Mouse (Mus musculus) layer of hippocampus, adult 9-11 months (tissue): ENCODE results near the gene Dynlt1c.
A peak's percentile ranks its signal among the peaks of the same experiment; 100 is the strongest.
"Not testable (repeated sequence)": the region's sequence is repeated elsewhere in the genome, so short reads cannot be mapped to it uniquely, and the experiment has no call there.

Experiments
- DNase-seq: peaks from one replicate; pipeline ENCODE4 v3.0.0; 2022

The Dynlt1c gene

DNA sequence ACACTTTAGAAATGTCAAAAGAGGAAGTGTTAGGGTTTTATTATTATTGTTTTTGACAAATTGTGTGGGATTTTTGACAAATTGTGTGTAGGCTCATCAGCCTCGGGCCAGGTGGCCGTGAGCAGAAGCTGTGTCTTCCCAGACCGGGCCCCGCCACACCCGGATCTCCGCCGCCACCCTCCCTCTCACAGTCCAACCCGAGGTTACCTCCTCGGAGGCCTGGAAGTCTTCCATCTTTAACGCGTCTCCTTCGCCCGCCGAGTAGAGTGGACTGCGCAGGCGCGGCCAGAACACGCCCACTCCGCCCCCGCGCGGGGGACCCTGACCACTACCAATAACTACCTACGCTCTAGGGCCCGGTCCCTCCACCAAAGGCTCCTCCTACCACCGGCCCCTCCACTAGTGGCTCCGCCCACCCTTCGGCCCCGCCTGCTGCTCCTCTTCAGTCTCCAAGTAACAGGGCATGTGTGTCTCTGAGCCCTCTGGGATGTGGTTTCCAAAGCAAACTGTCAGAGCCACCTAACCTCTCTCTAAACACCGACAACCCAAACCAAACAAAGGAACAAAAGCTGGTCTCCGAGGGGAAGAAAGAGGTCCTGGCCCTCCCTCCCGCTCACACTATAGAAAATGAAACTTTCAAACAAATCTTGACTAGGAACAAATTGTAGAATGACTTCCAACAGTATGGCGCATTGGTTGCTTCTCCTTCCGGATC, 54.3 kb downstream of the Dynlt1c start, which contains the start of gene Dynlt1f:
Gene Dynlt1f (minus strand): TSS at position 334 of the 715 bp plus-strand sequence.
- DNase-seq: peak; percentile 74

DNA sequence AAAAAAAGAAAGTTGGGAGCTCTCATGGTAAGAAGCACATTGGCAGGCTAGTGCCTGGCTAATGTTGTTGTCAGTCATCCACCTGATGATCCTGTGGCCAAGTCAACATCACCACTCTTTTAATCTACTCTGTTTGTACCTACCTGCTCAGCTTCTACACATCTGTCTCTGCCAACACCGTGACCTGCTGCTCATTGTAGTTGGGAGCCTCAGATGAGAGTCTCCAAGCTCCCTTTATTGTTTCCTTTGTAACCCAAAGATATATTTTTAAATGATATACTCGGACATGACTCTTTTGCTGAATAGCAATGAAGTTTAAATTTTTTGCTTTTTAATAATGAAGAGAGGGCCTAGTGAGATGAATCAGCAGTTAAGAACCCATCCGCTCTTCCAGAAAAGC, 55.0 kb downstream of the Dynlt1c start:
- DNase-seq: not testable (repeated sequence)

DNA sequence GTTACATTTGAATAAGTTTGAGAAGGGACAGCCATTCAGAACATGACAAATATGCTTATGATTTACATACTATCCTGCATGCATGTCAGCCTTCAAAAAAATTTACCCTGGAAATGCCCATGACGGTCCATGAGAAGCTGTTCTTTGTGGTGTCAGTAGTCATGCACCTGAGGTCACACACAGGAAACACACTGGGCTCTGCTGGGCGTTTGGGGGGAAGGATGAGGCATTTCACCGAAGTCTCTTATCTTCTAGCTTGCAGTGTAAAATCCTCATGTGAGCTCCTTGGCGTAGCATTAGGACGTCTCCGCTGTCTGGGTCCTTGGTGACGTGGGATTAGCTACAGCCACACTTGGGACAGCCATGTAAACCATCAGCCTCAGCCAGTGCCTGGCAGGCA, 57.3 kb downstream of the Dynlt1c start, which contains the start of gene Sytl3:
Gene Sytl3 (plus strand): TSS at position 293 of the 400 bp plus-strand sequence.
- DNase-seq: not testable (repeated sequence)
